Mouse (Mus musculus) 3T3-L1 (cell line): ENCODE results near the gene Apmap.

Source experiments
- DNase-seq: peaks from one replicate; pipeline ENCODE4 v3.0.0-alpha.2; 2015; ENCODE audit warnings: low read depth, low spot score

The Apmap gene

DNA sequence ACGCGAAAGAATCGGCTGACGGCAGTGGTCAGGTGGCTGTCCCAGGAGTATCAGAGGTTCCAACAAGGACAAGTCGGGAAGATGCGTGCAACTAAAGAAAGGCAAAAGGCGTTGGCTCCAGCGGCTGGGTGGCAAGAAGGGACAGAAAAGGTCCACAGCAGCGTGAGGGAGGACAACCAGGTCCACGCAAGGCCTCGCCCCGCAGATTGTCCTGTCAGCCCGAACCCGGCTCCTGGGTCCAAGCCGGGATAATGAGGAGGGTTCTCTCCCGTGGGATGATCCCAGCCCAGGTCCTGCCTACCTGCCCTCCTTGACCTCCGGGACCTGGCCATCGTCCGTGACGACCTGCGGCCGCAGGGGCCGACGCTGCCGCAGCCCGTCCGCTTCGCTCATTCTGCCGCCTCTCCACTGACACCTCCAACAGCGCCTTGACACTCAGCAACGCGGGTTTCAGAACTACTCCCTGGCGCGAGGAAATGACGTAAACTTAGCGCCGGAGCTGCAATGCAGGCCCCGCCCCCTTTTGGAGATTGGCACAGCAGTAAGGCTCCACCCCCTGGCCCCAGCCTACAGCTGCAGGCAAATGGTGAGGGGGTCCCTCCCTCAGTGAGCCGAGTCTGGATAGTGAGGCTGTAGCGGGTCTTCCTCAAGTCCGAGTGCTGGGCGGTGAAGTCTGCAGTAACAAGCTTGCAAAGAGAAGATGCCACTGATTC lies at the start of gene Apmap:
Gene Apmap, minus strand, starts transcription at position 481 of the 713 bp plus-strand sequence.
- peak; percentile 98 for DNase-seq

DNA sequence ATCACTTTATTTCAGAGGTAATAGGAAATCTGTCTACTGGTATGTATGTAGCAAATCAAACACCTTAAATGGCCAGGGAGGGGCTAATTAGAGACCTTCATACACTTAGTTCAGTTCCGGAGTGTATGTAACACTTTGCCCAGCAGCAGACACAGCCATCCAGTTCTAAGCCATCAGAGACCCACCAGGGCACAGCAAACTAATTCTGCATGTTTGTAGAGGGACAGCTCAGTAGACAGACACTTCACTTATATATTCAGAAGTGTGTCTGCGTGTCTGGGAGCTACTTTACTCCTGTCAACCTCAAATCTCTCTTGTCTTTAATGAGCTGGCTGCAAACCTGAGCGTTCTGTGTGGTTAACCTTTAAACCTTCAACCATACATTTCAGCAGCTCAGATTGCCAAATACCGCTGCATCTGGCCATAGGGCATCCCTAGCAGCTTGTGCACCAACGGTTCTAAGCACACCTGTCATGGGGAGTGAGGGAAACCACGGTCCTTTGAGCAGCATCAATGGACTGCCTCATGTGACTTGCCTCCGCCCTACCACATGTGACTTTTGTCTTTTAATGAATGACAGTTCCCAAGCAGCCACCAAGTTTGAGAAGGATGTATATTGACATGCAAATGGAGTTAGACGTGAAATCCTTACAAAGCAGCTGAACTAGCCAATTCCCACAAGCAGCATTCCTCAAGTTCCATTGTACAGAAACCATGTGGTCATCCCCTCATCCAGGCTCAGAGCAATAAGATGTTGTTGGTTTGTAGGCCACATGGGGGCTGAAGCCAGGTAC lies 48.8 kb upstream of the Apmap start:
- no peak for DNase-seq

DNA sequence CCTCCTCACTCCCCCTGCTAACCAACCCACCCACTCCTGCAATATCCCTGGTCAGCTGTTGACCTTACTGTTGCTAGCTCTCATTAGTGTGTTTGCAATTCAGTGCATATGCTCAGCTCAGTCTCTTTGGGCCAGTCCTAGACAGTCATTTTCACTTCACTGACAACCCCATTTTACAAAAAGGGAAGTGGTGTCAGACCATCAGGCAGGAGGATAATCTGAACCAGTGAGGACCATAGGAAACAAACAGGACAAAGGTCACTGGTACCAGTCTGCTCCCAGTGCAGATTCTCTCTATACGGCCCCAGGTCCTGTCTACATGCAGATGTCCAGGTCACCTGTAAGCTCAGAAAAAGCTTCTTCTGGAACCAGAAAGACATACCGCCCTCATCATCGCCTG lies 47.7 kb upstream of the Apmap start:
- DNase-seq: no peak

DNA sequence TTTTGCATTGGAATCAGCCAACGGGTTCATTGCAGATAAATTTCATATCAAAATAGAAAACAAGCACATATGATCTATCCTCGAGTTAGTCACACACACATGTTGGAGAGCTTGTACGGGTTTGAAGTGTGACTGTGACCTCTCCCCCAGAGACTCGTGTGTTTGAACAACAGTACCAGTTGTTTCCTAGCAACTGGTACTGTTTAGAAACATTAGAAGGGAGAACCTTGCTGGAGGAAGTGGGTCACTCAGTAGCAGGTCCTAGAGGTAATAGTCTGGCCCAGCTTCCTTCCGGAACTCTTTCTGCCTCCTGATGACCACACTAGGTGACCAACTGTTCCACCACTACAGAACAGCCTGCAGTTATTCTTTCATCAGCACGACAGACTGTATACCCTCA lies 46.9 kb upstream of the Apmap start:
- no peak for DNase-seq

DNA sequence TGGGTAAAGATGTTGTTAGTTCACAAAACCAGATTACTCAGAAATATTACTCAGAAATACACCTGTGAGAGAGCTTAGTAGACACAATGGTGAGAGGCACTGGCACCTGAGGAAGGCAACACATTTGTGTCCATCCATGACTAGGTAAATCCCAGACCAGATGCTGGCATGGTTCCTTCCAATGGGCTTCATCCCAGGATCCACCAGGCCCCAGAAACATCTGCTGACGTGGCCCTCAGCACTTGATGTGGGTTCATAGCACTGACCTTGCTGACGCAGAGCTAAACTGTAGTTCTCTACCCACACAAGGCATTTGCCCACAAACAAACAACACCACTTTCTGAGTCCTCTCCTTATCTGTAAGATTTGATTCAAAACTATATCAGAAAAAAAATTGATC lies 46.4 kb upstream of the Apmap start:
- no peak for DNase-seq

DNA sequence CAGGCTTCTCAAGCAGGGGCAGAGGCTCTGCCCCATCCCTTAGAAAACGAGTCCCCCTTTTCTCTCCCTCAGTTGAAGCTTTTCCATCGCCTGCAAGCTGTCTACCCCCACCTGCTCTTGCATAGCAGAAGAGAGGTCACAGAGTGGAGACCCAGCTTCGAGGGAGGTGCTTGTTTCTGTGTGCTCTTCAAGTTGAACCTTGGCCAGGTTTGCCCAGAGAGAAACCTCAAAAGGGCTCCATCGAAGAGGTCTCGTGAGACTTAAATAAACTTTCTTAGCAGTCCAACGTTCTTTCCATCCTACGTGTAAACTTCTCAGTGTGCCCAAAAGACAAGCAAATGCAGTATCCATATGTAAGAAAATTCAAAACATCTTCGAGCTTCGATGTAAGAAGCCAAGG lies 43.0 kb upstream of the Apmap start:
- DNase-seq: no peak

DNA sequence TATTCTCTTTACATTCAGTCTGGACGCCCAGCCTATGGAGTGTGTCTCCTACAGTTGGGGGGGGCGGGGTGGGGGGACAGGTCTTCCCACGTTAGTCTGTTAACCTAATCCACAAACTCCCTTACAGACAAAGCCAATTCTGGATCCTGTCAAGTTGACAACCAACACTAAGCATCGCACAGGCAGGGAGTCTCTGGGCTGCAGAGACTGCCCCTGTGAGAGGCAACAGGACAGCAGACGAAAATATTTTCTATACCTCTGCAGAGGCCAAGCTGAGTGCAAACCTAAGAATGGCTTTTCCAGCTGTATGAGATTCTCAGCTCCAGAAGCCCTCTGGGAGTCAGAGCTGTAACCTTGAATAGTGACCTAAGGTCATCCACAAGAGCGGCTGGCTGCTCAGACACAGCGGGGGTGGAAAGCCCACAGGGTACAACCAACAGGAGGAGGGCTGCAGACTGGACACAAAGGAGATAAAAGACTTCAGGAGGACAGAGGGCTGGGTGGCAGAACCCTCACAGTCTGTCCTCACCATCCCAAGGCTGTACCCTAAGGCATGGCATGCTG lies 42.2 kb upstream of the Apmap start:
- DNase-seq: no peak

DNA sequence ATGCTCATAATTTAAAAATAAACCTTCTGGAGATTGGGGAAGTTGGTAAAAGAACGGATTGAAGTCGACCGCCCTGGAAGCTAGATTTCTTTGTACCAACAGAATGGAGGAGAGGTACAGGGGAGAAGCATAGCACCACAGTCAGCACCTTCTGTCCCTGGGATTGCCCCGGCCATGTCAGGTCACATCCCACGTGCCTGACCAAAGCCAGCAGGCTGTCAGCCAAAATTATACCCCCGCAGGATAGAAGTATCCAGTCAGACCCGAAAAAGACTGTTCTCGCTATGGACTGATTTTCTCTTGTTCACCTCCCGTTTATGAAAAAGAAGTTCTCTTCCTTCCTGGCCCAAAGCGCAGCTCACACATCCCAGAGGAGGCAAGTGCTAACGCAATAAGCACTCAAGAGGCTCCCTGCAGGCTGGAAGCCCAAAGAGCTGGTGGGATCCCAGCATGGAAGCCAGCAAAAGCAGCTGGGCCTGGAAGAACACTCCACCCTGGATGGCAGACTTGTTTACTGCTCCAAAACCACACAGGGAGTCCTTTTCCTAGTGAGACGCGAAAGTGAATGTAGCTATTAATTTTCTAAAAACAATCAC lies 40.0 kb upstream of the Apmap start:
- DNase-seq: no peak

DNA sequence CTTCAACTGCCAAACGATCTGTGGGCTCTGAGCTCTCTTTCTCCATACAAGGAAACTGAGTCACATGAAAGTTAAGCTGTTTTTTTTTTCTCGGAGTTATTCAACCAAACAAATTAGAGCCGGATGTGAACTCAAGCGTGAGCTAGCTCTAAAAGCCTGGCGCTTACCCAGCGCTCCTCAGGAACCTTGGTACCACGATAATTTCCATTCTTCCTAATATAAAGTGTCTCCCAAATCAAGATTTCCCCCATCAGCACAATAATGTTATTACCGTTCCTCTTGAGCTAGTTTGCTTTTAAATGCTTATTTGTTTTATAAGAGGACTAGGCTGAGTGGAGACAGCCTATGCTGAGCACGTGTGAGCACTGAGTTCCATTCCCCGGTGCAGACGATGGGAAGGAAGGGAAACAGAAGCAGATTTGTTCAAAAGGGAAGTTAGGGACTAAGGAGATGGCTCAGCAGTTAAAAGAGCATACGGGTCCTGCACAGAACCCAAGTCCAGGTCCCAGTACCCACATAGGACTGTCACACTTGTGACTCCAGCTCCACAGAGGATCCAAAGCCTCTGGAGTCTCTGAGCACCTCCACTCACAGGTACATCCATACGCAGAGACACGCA lies 39.4 kb upstream of the Apmap start:
- no peak for DNase-seq

DNA sequence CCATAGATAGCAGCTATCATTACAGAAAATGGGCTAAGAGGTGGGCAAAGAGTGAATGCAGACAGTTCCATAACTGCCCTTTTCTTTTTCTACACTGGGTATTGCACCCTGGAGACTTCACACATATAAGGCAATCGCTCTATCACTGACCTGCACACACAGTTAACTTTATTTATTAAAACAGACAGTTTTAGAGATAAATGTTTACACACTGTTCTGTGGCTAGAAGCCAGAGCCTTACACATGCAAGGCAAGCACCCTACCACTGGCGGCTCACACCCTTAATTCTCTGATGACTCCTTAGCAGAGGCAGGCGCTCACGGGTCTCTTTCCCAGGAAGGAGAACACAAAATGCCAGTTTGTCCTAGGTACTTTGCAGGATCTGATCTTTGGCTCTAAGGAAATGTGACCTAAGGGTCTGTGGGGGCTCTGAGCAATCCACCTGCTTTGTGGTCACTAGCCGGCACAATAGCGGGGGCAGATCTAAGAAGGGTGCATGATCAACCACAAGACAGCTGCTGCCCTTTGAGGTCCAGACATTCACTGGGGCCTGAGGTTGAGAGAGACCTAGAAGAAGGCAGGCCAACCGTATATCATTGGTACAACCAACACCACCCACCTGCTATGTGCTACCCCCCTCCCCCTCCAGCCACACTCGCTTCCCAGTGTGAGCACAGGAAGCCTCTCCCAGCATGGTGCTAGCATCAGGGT lies 38.2 kb upstream of the Apmap start:
- no peak for DNase-seq

DNA sequence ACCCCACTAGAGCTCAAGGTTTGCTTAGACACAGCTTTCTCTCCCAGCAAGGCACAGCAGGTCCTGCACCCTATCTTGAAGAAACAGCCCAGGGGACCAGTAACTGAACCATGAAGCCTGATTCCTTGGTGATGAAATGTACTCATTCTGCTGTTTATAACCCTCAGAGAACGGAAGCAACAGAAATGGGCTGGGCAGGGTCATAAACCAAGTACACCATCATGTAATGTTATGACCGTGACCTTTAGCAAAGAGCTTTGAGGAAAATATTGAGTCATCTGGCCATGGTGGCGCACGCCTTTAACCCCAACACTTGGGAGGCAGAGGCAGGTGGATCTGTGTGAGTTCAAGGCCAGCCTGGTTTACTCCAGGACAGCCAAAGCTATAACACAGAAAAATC lies 36.9 kb upstream of the Apmap start:
- DNase-seq: no peak

DNA sequence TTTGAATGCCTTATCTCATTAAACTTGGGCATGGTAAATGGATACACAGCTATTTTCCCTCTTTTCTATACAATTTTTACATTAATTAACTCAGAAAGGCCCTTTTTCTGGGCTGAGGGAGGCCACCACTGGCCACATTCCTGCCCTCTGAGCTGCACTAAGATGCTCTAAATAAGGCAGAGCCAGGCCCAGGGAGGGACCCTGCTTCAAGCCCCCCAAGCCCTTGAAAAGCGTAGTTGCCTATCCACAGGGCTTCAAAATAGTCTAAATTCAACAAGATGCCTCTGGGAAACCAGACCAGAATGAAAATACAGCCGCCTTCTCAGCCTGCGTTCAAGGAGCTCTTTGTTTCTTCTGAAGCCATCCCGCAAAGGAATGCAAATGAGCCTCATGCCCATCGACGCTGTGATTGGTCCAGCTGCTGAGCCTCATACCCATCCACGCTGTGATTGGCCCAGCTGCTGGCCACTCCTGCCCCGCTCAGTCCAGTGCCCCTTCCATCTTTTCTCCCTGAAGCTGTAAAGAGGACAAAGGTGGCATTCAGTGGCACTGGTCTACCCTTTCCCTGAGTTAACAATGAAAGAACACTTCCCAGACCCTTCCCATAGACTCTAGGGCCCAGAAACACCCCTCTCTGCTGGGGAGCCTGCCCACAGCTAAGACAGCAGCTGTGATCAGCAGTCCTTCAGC lies 35.5 kb upstream of the Apmap start:
- DNase-seq: peak; percentile 17

DNA sequence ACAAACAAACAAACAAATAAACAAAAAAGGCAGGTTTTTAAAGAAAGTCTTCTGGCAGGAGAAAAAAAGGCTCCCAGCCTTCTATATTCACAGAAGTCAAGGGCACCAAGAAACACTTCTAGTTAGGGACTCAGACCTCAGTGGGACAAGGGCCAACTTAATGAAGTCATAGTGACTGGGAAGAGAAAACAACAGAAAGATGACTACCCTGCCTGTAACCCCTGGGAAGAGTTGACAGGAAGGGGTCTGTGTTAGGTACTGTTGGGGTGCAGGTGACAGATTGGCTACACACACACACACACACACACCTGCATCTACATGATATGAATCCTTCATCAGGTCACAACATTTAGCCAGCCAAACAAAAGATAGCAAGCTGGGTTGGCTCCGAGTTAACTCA lies 34.8 kb upstream of the Apmap start:
- no peak for DNase-seq

DNA sequence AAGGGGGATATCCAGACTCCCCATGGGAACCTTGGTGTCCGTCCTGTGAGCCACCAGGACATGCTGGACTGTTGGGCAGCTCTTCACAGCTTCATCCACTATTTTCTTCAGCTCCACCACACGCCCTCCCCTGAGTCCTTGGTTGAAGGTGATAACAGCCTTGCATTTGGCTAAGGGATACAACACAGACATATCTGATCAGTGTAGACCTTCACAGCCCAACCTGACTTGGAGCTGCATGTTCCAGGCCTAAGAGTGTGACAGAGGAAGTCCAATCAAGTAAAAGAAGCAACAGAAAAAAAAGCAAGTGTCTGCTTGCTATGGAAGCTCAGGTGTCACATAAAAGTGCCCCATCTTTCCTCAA lies 30.0 kb upstream of the Apmap start:
- DNase-seq: no peak

DNA sequence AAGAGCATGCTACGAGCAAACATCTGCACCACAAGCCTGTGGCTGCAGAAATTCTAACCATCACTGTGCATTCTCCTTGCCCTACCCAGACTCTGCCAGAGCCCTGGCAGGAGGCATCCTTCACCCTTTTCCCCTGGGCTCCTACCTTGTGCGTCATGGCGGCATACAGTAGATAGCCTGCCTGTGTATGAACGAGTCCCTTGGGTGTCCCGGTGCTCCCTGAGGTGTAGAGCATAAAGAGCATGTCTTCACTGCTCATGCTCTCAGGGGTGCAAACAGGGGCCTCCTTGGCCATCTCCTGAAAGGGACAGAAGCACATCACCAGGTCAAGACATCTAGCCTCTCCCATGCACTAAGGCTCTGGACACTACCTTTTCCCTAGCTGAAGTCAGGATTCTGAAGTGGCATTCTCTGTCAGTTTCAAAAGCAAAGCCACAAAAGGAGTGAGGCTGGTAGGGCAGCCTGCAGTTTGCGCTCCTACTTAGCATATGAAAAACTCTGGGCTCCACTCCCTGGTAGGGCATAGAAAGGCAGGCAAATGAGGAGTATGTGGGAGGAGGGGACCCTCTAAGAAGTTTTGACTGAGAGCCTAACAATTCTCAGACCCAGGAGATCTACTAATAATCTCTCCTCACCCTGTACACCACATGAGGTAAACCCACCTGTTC lies 29.5 kb upstream of the Apmap start:
- DNase-seq: no peak

DNA sequence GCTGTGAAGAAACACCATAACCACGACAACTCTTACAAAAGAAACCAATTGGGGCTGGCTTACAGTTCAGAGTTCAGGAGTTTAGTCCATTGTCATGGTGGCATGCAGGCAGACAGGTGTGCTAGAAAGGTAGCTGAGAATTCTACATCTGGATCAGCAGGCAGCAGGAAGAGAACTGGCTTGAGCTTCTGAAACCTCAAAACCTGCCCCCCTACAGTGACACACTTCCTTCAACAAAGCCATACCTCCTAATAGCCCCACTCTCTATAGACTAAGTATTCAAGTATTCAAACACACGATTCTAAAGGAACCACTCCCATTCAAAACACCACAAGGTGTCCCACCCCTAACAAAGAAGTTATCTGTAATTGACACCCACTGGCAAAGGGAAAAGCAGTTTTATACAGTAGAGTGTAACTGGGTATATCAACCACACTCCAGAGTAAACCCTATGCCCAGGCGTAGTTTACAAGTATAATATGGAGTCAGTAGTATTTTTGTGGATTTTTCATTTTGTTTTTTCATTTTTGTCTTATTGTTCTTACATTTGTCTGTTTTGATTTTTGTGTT lies 27.6 kb upstream of the Apmap start:
- no peak for DNase-seq

DNA sequence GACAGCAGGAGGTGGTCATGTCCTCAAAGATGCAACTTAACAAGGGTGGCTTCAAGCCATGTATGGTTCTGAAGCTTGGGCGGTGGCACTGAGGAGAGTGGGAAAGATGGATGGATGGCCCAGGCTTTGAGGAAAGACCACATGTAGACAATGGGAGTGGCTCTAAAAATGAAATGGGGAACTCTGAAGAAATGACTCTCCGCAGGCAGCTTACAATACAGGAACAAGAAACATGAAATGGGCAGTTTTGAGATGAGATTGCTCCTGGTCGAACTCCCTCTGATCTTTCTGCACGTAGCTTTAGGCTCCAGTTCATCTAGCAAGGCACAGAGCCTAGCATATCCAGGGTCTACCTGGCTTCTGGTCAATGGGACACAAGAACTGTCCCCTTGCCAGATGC lies 20.9 kb upstream of the Apmap start:
- DNase-seq: no peak

DNA sequence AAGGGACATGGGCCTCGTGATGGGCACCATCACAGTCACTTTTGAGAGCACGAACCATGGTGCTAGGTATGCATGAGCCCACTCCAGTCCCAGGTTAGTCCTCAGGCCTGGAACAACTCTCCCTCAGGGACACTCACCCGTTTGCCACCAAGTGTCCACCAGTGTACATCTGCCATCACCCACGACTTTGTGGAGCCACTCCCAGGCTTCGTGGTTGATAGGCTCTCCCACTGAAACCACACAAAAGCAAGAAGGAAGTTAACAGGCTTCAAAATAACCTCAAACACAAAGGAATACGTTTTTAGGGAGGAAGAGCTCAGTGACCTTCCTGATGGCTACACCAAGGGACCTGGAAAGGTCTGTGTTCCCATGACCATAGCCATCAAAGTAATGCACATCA lies 18.8 kb upstream of the Apmap start:
- no peak for DNase-seq

DNA sequence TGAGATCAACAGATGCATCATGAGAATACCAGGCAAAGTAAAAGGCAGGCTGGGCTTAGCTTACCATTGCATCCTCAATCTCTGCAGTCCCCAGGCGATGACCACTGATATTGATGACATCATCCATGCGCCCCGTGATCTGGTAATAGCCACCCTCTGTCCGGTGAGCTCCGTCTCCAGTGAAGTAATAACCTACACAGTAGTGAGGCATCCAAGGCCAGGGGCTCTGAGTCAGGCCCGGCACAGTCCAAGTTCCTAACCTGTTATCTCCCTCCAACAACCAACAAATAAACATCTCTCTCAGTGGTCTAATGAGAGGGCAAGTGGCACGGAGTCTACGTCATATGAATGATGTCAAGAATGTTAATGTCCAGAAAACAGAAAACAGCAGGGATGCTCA lies 16.6 kb upstream of the Apmap start:
- DNase-seq: no peak

DNA sequence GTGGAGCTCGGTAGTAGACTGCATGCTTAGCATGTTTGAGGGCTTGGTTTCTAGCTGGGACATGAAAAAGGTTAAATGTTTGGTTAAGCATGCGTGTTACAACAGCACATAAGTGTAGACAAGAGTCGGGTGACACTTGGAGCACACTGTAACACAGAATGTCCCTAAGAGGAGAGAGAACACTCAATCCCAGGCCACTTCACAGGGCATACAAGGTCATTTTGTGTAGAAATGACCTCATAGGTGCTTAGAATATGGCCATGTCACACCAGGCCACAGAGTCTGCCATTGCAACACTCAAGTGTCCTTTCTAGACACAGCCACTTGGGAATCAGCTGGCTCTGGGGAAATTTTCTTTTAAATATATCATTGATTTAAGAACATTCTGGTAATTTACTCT lies 15.6 kb upstream of the Apmap start:
- DNase-seq: no peak
